Comparison of ENCODE assay signal across 8 mouse cellular contexts in the genomic region with DNA sequence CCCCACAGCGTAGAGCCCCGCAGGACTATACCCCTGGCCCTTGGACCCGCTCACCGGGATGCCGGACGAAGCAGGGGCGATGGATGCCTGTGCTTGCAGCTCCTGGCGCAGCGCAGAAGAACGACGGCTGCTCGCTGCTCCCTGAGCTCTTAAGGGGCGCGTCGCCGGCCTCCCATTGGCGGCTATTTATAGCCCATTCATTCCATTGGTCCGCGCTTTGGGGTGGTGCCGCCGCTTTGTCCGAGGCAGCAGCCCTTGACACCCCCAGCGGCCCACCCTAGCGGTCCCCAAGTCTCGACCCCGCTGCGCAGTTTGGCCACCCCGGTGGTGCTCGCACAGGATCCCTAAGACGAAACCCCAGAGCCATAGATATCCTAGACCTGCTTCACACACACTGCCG. TPM values are rescaled to one million over a fixed set of nuclear protein-coding genes. Genes with fewer than 3 reads are reported as not detected.
A peak's percentile ranks its signal among the peaks of the same experiment; 100 is the strongest.
DNase-seq lines count a peak whose midpoint lies in the region; ATAC-seq and TF ChIP-seq lines count a peak whose summit lies in the region.

Ckb (minus strand) TSS at position 163 of the 400 bp plus-strand sequence.

- peaks cover 19% of the 10 kb centered on the region for H3K36me3 ChIP-seq in hindbrain, embryonic 13.5 days

- ATAC-seq in activated CD4-positive, CD25-positive, alpha-beta regulatory T cell, adult 4 months, result peak; percentile 28
- peak; percentile 86 for ATAC-seq in hindbrain, embryonic 13.5 days (ENCODE audit: low FRiP score)

- TF ChIP-seq POLR2A in lung, adult 2 months (IDR thresholded peaks at IDR 0.05; ENCODE audit: borderline replicate concordance, extremely low read depth, low read depth, low read length), result peak; percentile 81; the same call in 1 of the 2 replicates

- WGBS in hindbrain, embryonic 13.5 days, result 0% methylated on average over 31 of the region's 31 CpGs
- under 1% methylated on average over 31 of the region's 31 CpGs for WGBS in lung, adult 2 months

- peaks cover 11% of the 10 kb centered on the region for H3K27me3 ChIP-seq in hindbrain, embryonic 13.5 days

- no peaks in the 10 kb centered on the region for H3K9me3 ChIP-seq in hindbrain, embryonic 13.5 days

- H3K9ac ChIP-seq in hindbrain, embryonic 13.5 days, result peak within 1 kb of the TSS; percentile 99

- peak; percentile 95 to 96 for DNase-seq in cerebellum, postnatal 10 days
- peak; percentile 94 to 95 for DNase-seq in frontal cortex, postnatal 36 days (ENCODE audit: low spot score in 2 of 2)
- DNase-seq in layer of hippocampus, adult 9-11 months, result peak; percentile 94
- DNase-seq in lung, adult 2 months, result peak; percentile 52
- DNase-seq in retina, adult 2 months (ENCODE audit: low read depth, low spot score), result peak; percentile 74
- DNase-seq in urinary bladder, postnatal 14 days (ENCODE audit: low spot score), result peak; percentile 73

- H3K27ac ChIP-seq in hindbrain, embryonic 13.5 days, result peak within 1 kb of the TSS; percentile 97

- H3K4me1 ChIP-seq in hindbrain, embryonic 13.5 days (replicated peaks), result peaks cover 43% of the 10 kb centered on the region
- peaks cover 16% of the 10 kb centered on the region; the same call in 1 of the 2 replicates for H3K4me1 ChIP-seq in lung, adult 2 months (ENCODE audit: control insufficient read depth, insufficient read depth, low read length)

- peak within 1 kb of the TSS; percentile 95 for H3K4me2 ChIP-seq in hindbrain, embryonic 13.5 days

- peak within 1 kb of the TSS; percentile 91 for H3K4me3 ChIP-seq in hindbrain, embryonic 13.5 days
- H3K4me3 ChIP-seq in lung, adult 2 months (replicated peaks; ENCODE audit: extremely low read depth, low read depth, low read length), result peak within 1 kb of the TSS; percentile 53

- TF ChIP-seq CTCF in lung, adult 2 months (IDR thresholded peaks at IDR 0.05; ENCODE audit: insufficient read depth, low read length), result no peak

RNA-seq across cellular contexts. Expression of gene Ckb, which starts in this region (rescaled TPM):
- 10 to 100 TPM; 21.3 to 26.2 TPM for polyA plus RNA-seq in activated CD4-positive, CD25-positive, alpha-beta regulatory T cell, adult 4 months (2017; shearing (Covaris generic))
- polyA plus RNA-seq in hindbrain, embryonic 13.5 days (2015; fragmentation: Nextera tagmentation; extraction: Ambion mirVana), result 1,675 and 1,703 TPM in 2 replicates
- polyA plus RNA-seq in lung, adult 2 months (2012; rRNA removed), result 261 and 274 TPM in 2 replicates

Comparison
In these comparisons a context has a peak if more than half of its experiments do, and no peak if none do; other contexts are left out.
1. Peak in every context shown above with its lines: DNase-seq, ATAC-seq, H3K4me3 ChIP-seq and H3K27ac ChIP-seq.